Mouse (Mus musculus) ES-E14 (cell line): ENCODE data around the gene Fhit. TPM values are rescaled to one million over a fixed set of nuclear protein-coding genes. Genes with fewer than 3 reads are reported as not detected.

Experiments used
- DNase-seq: peaks from one replicate; pipeline ENCODE4 v3.0.0-alpha.2; 2013; ENCODE audit warnings: low read depth, low spot score
- H3K27ac ChIP-seq: 2 replicates; pipeline ENCODE4 v1.5.1; 2012; ENCODE audit warnings: low read depth, mild to moderate bottlenecking, low read length, moderate library complexity, mixed read lengths; ENCODE audit not compliant: poor library complexity, insufficient read depth, severe bottlenecking
- H3K36me3 ChIP-seq: 2 replicates; pipeline ENCODE4 v1.6.1; 2012; ENCODE audit warnings: mild to moderate bottlenecking, low read length, moderate library complexity, mixed read lengths; ENCODE audit not compliant: control insufficient read depth, poor library complexity, insufficient read depth, severe bottlenecking
- H3K4me1 ChIP-seq, 2 experiments: fragments of 150-350 bp in 1 of 2; sonication (generic) in 1 of 2; 2 replicates each; pipeline ENCODE4 v1.6.1; 2012; ENCODE audit warnings: low read length in 2 of 2, mild to moderate bottlenecking in 1 of 2, mixed read lengths in 1 of 2; ENCODE audit not compliant: control insufficient read depth in 2 of 2, insufficient read depth in 2 of 2, poor library complexity in 1 of 2
- H3K4me3 ChIP-seq, 2 experiments: fragments of 150-350 bp in 1 of 2; sonication (generic) in 1 of 2; 2 replicates each; pipeline ENCODE4 v1.5.1; 2012; ENCODE audit warnings: low read length in 2 of 2, low read depth in 1 of 2, mild to moderate bottlenecking in 1 of 2, mixed read lengths in 1 of 2; ENCODE audit not compliant: insufficient read depth in 1 of 2, poor library complexity in 1 of 2, severe bottlenecking in 1 of 2
- H3K9ac ChIP-seq: 2 replicates; pipeline ENCODE4 v1.6.1; 2012; ENCODE audit warnings: low read depth, mild to moderate bottlenecking, low read length, mixed read lengths; ENCODE audit not compliant: poor library complexity, insufficient read depth, severe bottlenecking
- H3K9me3 ChIP-seq: fragments of 150-350 bp; sonication (generic); 2 replicates; pipeline ENCODE4 v1.6.1; 2012; ENCODE audit warnings: low read depth, mild to moderate bottlenecking, low read length; ENCODE audit not compliant: control insufficient read depth, insufficient read depth
- CHD2 ChIP-seq: IDR thresholded peaks from 2 replicates; pipeline ENCODE4 v1.6.1; 2014; ENCODE audit warnings: mild to moderate bottlenecking, low read depth, low read length, inconsistent platforms
- HCFC1 ChIP-seq: IDR thresholded peaks from 2 replicates; pipeline ENCODE4 v1.6.1; 2012; ENCODE audit warnings: low read length, inconsistent platforms, borderline replicate concordance; ENCODE audit not compliant: insufficient read depth
- MAFK ChIP-seq: IDR thresholded peaks from 2 replicates; pipeline ENCODE4 v1.6.1; 2014; ENCODE audit warnings: mild to moderate bottlenecking, low read depth, low read length, inconsistent platforms; ENCODE audit not compliant: insufficient read depth
- ZC3H11A ChIP-seq: IDR thresholded peaks from 2 replicates; pipeline ENCODE4 v1.6.1; 2012; ENCODE audit warnings: low read depth, mild to moderate bottlenecking, inconsistent platforms, low read length, borderline replicate concordance
- ZNF384 ChIP-seq: IDR thresholded peaks from 2 replicates; pipeline ENCODE4 v1.6.1; 2012; ENCODE audit warnings: low read depth, low read length, inconsistent platforms
- in situ Hi-C, 2 experiments: fragments of 600-800 bp; cut with MboI; formaldehyde crosslinking; loops; one replicate each; pipeline ENCODE4 v1.15.1; 2025; ENCODE audit warnings: low sequenced_read_pairs in 2 of 2, inconsistent platforms in 1 of 2; ENCODE audit not compliant: unreplicated experiment in 2 of 2
- total RNA-seq: library from RNA; depleted of rRNA; stranded (reverse); fragments of 300-350 nt; gene quantifications from 2 replicates; pipeline ENCODE4 v1.2.3, GENCODE M21; 2012; rRNA removed

Fhit gene
- 1.0 and 1.3 TPM in 2 replicates for total RNA-seq

GRCm38 (mm10) chr14:11161751-11162231 is at the start of gene Fhit:
TSS of gene Fhit (minus strand) at chr14:11162035.
- in situ Hi-C loops: no loop called here
- H3K27ac ChIP-seq: no peak within 1 kb of the TSS
- H3K4me1 ChIP-seq: no peaks in the 10 kb centered on the region
- H3K36me3 ChIP-seq: no peaks in the 10 kb centered on the region
- peak within 1 kb of the TSS; percentile 45 for H3K9ac ChIP-seq
- TF ChIP-seq MAFK: no peak
- no peak for TF ChIP-seq ZC3H11A
- peak; percentile 92 for TF ChIP-seq HCFC1
- TF ChIP-seq ZNF384: peak; percentile 96
- 0 out of 2 replicates have a peak, but pooled peaks have one; percentile 31 for TF ChIP-seq CHD2
- peak; percentile 66 for DNase-seq
- H3K9me3 ChIP-seq: no peaks in the 10 kb centered on the region
- peak within 1 kb of the TSS; percentile 57 to 74 for H3K4me3 ChIP-seq

DNA sequence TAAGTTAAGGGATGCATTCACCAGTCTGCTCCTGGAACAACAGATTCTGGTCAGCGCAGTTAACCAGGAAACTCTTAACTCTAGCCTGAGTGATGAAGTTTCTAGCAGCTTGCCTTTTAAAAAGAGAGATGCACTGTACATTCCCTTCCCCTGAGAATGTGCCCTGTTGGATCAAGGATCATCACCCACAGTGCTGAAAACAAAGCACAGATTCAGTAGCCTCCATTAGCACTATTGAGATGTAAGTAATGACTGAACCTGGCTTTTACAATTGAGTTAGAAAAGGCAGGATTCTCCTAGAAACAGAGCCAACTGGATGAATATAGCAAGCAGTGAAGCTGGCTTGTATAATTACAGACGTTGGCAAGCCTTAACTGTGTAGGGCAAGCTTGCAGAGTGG is 45.0 kb upstream of the Fhit start:
- H3K27ac ChIP-seq: no peak overlapping the region
- in situ Hi-C loops: no loop called here
- no peak for TF ChIP-seq HCFC1
- no peak for TF ChIP-seq CHD2
- no peak for TF ChIP-seq ZNF384
- TF ChIP-seq MAFK: no peak
- TF ChIP-seq ZC3H11A: no peak
- no peak overlapping the region for H3K4me3 ChIP-seq
- H3K4me1 ChIP-seq: no peaks in the 10 kb centered on the region
- no peak for DNase-seq
- H3K9ac ChIP-seq: no peak overlapping the region
- H3K9me3 ChIP-seq: no peaks in the 10 kb centered on the region
- no peaks in the 10 kb centered on the region for H3K36me3 ChIP-seq

DNA sequence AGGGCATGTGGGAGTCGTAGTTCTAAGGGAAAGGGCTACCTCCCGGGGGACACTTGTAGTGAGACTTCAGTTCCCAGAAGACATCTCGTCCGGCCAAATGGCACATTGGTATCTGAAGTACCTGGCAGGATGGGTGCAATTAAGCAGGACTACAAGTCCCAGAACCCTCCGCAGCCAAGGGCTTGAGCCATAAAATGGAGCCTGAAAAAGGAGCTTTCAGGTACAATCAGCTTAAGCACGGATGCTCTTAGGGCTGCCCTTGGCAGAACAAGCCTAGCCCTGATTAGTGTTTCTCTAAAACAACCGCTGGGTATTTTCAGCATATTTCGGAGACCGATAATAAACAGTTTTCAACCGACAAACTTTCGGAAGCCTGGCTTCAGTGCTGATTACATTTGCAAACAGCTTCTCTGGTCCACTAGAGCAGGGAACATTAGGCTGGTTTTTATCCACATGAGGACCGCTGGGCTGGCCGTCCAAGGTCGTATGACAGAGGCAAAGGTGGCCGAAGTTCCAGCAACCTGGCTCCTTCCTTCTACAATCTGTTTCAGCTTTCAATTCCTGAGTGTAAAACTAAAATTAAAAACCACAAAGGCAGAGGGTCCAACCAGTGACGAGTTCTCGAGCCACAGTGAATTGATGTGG is 907 bp downstream of the Fhit start:
- H3K9ac ChIP-seq: no peak overlapping the region
- no peaks in the 10 kb centered on the region for H3K4me1 ChIP-seq
- peak; percentile 89 for TF ChIP-seq HCFC1
- no peak for TF ChIP-seq ZC3H11A
- no peak for TF ChIP-seq MAFK
- TF ChIP-seq ZNF384: no peak
- no peaks in the 10 kb centered on the region for H3K36me3 ChIP-seq
- no peak overlapping the region for H3K27ac ChIP-seq
- DNase-seq: peak; percentile 11
- in situ Hi-C loops: no loop called here
- H3K4me3 ChIP-seq: peak overlapping the region in 1 of 2 experiments; percentile 74; a peak in 2 of 4 replicates
- no peaks in the 10 kb centered on the region for H3K9me3 ChIP-seq

DNA sequence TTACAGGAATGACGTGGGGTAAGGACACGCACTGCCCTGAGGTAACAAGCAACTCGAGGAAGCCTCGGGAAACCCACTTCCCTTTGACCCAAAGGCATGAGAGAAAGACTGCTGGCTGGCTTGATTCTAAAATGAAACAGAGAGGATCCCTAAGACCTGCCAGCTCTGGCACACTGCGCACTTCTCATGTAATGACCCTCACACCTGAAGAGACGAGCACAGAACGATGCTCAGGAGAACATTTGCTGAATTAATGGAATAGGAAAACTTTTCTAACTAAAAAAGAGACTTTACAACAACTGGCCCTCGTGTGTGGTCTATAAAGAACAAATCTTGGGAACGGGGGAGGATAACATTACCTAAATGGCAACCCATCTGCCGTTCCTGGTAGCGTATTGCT is 2.2 kb downstream of the Fhit start:
- H3K27ac ChIP-seq: no peak overlapping the region
- no peak overlapping the region for H3K9ac ChIP-seq
- no peaks in the 10 kb centered on the region for H3K4me1 ChIP-seq
- DNase-seq: no peak
- H3K36me3 ChIP-seq: no peaks in the 10 kb centered on the region
- no peak overlapping the region for H3K4me3 ChIP-seq
- no peaks in the 10 kb centered on the region for H3K9me3 ChIP-seq
- in situ Hi-C loops: no loop called here
- no peak for TF ChIP-seq ZNF384
- TF ChIP-seq CHD2: no peak

DNA sequence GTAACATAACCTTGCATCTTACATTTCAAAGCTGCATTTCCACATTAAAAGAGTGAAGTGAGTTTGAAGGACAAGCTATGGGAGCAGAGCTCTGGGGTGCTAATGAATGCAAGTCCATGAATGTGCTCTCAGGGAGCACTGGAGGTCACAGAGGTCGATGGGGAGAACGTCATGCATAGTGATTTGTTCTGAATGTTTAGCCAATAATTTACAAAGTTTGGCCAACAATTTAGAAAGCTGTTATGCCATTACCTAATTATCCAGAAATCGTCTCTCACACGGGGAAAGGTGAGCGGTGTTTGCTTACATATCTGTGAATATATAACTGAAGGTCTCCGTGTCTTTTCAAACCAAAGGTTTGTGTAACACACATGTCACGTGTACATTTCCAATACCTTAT is 2.8 kb downstream of the Fhit start:
- no peak overlapping the region for H3K9ac ChIP-seq
- no peak overlapping the region for H3K4me3 ChIP-seq
- no peak for DNase-seq
- no peak for TF ChIP-seq HCFC1
- TF ChIP-seq ZNF384: no peak
- TF ChIP-seq ZC3H11A: no peak
- no peak for TF ChIP-seq MAFK
- no peak for TF ChIP-seq CHD2
- no peaks in the 10 kb centered on the region for H3K9me3 ChIP-seq
- no peak overlapping the region for H3K27ac ChIP-seq
- H3K4me1 ChIP-seq: no peaks in the 10 kb centered on the region
- H3K36me3 ChIP-seq: no peaks in the 10 kb centered on the region
- in situ Hi-C loops: no loop called here
